Mouse (Mus musculus): ENCODE results near the gene 9930111J21Rik2. TPM values are rescaled to one million over a fixed set of nuclear protein-coding genes. Genes with fewer than 3 reads are reported as not detected.
"Not testable (repeated sequence)": the region's sequence is repeated elsewhere in the genome, so short reads cannot be mapped to it uniquely, and the experiment has no call there.

9930111J21Rik2 gene
- total RNA-seq, 4 experiments from 2014 or later = 0.92 to 4.2 (median 2.6) TPM

GRCm38 (mm10) chr11:49077012-49077411 lies 26.0 kb upstream of the 9930111J21Rik2 start:
- no peak for DNase-seq (ENCODE audit: low spot score in 2 of 2)

DNA sequence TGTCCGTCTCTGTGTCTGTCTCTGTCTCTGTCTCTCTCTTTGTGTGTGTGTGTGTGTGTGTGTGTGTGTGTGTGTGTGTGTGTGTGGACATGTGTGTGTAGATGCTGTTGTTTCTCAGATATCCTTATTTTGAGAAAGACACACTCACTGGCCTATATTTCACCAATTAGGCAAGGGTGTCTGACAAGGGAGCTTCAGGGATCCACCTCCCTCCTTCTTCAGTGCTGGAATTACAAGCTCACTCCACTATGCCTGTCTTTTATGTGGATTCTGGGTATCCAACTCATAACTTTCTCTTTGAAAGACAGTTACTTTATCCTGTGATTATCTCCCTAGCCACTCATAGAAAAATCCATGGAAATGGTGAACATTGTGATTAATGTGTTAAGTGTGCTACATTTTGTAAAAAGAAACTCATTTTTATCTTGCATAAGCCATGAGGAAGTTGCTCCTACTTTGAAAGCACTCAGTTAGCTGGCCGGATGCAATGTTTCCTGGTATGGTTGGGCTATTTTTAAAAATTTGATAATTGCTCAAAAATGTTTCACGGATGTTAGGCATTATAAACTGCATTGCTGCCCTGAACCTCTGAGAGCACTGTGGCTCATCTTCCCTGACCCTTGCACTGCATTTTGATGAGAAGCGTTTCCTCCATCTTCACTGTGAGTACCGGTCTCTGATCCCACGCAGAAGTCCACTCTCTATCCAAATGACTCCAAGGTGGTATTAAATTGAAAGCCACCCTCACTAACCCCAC lies 25.1 kb upstream of the 9930111J21Rik2 start, which contains the start of gene Ifi47:
Ifi47 (plus strand) TSS at position 587 of the 757 bp plus-strand sequence.
- not testable (repeated sequence) for DNase-seq (ENCODE audit: low spot score in 2 of 2)

GRCm38 (mm10) chr11:49068358-49068757 lies 17.3 kb upstream of the 9930111J21Rik2 start:
- DNase-seq (ENCODE audit: low spot score in 2 of 2) = no peak

GRCm38 (mm10) chr11:49063713-49064469 lies 12.8 kb upstream of the 9930111J21Rik2 start, which contains the start of gene Tgtp2:
Tgtp2 (minus strand) TSS chr11:49064206.
- DNase-seq (ENCODE audit: low spot score in 2 of 2) = not testable (repeated sequence)

GRCm38 (mm10) chr11:49061865-49062264 lies 10.8 kb upstream of the 9930111J21Rik2 start:
- DNase-seq (ENCODE audit: low spot score in 2 of 2) = not testable (repeated sequence)

DNA sequence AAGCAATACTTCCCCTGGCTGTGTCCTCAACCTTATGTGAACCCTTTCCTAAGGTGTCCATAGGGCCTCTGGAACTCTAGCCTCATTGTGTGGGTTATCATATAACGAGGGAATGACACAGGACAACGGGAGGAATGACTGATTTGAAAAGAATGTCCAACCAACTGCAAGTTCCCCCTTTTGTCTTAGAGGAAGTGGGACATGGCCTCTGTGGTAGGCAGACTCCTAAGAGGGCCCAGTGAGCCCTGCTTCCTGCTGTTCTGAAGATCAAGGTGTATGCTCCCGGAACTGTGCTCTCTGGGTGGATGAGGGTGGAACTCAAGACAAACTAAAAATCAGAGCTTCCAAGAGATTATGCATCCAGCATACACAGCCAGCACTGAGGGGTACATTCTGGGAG lies 9.0 kb upstream of the 9930111J21Rik2 start:
- DNase-seq (ENCODE audit: low spot score in 2 of 2) = not testable (repeated sequence)

DNA sequence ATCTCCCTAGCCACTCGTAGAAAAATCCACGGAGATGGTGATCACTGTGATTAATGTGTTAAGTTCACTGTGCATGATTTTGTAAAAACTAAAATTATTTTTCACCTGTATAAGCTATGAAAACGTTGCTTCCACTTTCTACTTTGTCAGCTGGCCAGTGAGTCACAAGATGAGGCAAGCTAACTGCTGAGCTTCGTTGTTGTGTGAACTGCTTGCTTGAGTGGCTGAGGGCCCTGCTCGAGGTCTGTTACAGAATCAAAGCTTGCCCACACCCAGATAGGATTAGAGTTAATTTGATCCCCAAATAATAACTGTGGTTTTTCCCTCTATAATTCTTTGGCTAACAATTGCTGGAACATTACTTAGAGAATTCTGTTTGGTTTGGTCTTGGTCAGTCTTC lies 852 bp upstream of the 9930111J21Rik2 start:
- not testable (repeated sequence) for DNase-seq (ENCODE audit: low spot score in 2 of 2)

GRCm38 (mm10) chr11:49050064-49050463 lies 978 bp downstream of the 9930111J21Rik2 start:
- not testable (repeated sequence) for DNase-seq (ENCODE audit: low spot score in 2 of 2)

DNA sequence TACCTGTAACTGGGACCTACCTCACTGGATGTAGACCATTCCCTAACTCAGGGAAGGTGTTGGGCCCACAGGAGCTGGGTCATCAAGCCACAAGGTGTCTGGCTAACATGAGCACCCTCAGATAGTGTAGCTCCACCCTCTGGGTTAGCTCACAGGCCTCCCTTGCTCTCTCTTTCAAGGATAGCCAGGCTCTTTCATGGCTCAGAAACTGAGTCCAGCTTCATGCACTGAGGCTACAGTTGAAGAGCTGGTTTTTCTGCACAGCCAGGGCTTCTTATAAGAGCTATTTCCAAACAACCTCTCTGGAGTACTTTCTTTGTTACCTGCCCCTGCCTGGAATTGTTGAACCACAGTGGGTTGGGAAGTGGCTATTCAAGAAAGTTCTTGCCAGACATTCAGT lies 39.0 kb downstream of the 9930111J21Rik2 start:
- DNase-seq (ENCODE audit: low spot score in 2 of 2) = not testable (repeated sequence)

- not testable (repeated sequence) for DNase-seq (ENCODE audit: low spot score in 2 of 2)
Observed at GRCm38 (mm10) chr11:49006785-49007184, 44.3 kb downstream of the 9930111J21Rik2 start.

- not testable (repeated sequence) for DNase-seq (ENCODE audit: low spot score in 2 of 2)
Observed at GRCm38 (mm10) chr11:49006317-49006716, 44.7 kb downstream of the 9930111J21Rik2 start.

GRCm38 (mm10) chr11:49000411-49000810 lies 50.6 kb downstream of the 9930111J21Rik2 start:
- DNase-seq (ENCODE audit: low spot score in 2 of 2) = not testable (repeated sequence)

- not testable (repeated sequence) for DNase-seq (ENCODE audit: low spot score in 2 of 2)
Observed at GRCm38 (mm10) chr11:48994018-48994417, 57.0 kb downstream of the 9930111J21Rik2 start, which contains the start of gene Tgtp1. Tgtp1 (minus strand) TSS chr11:48994172.

DNA sequence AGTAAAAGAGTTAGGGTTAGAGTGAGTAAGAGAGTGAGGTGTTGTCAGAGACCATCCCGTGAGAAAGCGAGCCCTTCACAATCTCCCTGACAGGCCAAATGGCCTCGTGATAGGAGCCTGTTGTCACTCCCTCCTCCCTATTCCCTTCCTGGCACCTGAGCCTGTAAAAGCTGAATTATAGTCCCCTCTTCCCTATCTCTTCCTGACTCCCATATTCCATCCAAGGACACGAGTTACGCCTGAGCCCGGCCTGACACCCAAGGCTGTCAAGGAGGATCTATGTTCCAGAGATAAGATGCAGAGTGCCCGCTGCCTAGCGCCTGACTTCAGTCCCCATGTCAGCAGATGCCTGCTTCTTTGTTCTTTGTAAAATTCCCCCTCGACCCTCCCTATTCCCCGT lies 57.7 kb downstream of the 9930111J21Rik2 start:
- DNase-seq (ENCODE audit: low spot score in 2 of 2) = not testable (repeated sequence)

- not testable (repeated sequence) for DNase-seq (ENCODE audit: low spot score in 2 of 2)
Observed at GRCm38 (mm10) chr11:48991740-48992520, 59.1 kb downstream of the 9930111J21Rik2 start, which contains the start of gene Gm12185. Gm12185 (minus strand) TSS chr11:48992226.

DNA sequence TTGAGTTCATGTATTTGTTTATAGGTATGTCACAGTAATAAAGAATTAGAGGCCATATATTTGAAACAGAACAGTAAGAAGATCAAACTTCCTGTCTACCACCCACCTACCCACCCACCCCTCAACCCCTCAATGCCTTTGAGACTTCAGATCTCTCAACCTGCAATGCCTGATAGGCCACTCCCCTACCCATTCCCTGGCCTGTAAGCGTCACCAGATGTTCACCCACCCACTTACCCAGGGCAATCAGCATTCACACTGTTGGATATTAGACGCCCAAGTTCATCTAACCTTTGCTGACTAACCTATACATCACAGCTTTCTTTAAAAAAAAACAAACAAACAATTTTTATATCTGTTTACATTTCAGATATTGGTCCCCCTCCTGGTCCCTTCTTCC lies 61.1 kb downstream of the 9930111J21Rik2 start:
- not testable (repeated sequence) for DNase-seq (ENCODE audit: low spot score in 2 of 2)

- not testable (repeated sequence) for DNase-seq (ENCODE audit: low spot score in 2 of 2)
Observed at GRCm38 (mm10) chr11:48988219-48988618, 62.8 kb downstream of the 9930111J21Rik2 start.

DNA sequence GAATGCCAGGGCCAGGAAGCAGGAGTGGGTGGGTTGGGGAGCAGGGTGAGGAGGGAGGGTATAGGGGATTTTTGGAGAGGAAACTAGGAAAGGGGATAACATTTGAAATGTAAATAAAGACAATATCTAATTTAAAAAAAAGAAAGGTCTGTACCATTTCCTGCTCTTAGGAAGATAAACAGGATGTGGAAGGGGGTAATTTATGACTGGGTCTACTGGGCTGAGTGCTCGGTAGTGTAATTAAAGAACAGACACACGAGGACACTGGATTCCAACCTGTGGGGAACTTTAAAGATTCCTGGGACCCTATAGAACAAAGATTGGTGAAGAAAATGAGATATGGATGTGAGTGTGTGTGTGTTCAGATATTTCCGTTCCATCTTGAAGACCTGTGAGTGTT lies 68.2 kb downstream of the 9930111J21Rik2 start:
- not testable (repeated sequence) for DNase-seq (ENCODE audit: low spot score in 2 of 2)

- DNase-seq (ENCODE audit: low spot score in 2 of 2) = not testable (repeated sequence)
Observed at GRCm38 (mm10) chr11:48980052-48980451, 71.0 kb downstream of the 9930111J21Rik2 start.

DNA sequence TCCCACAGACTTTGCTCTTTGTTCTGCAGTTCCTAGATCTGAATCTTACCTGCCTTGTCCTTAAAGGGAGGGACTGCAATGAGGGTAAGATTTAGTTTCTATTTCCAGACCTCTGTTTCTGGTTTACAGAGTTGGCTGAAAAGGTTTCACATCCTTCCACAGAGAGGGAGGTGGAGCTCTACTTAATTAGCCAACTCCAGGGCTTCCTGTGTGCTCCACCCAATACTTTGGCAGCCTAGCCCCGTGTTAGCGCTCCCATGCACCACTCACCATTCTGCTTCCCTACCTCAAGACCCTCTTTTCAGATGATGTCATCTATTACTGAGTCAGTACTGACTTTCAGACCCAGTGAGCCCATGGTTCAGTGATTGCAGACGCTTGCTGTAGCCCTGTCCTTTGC lies 71.8 kb downstream of the 9930111J21Rik2 start, which contains the start of gene 9930111J21Rik1:
9930111J21Rik1 (minus strand) TSS at position 148 of the 400 bp plus-strand sequence.
- DNase-seq (ENCODE audit: low spot score in 2 of 2) = not testable (repeated sequence)
